Mouse (Mus musculus): Measurements from ENCODE around the gene Lgals12. TPM values are rescaled to one million over a fixed set of nuclear protein-coding genes. Genes with fewer than 3 reads are reported as not detected.

Gene Lgals12
- polyA plus RNA-seq, 1 experiment from 2014 or later: 2.2 TPM

GRCm38 (mm10) chr19:7590795-7591194 lies 16.2 kb downstream of the Lgals12 start:
- no peak overlapping the region for H3K4me2 ChIP-seq (ENCODE audit: low read depth, low read length)
- H3K27ac ChIP-seq (ENCODE audit: low read length): no peak overlapping the region
- no peaks in the 10 kb centered on the region; the same call in 1 of the 2 replicates for H3K4me1 ChIP-seq (replicated peaks; ENCODE audit: control insufficient read depth, insufficient read depth, low read length)
- ATAC-seq (ENCODE audit: low read depth): no peak
- no peaks in the 10 kb centered on the region for H3K9me3 ChIP-seq (ENCODE audit: control insufficient read depth, low read length)
- H3K27me3 ChIP-seq (ENCODE audit: control insufficient read depth, insufficient read depth, low read depth, low read length): no peaks in the 10 kb centered on the region
- no peak overlapping the region for H3K4me3 ChIP-seq (ENCODE audit: low read length)
- no peak overlapping the region for H3K9ac ChIP-seq (ENCODE audit: low read length)
- no peaks in the 10 kb centered on the region for H3K36me3 ChIP-seq (ENCODE audit: control insufficient read depth, insufficient read depth, low read length)

GRCm38 (mm10) chr19:7585764-7586163 lies 21.2 kb downstream of the Lgals12 start:
- no peak overlapping the region for H3K9ac ChIP-seq (ENCODE audit: low read length)
- ATAC-seq (ENCODE audit: low read depth): no peak
- WGBS: 87% methylated on average over 6 of the region's 6 CpGs
- H3K4me3 ChIP-seq (ENCODE audit: low read length): no peak overlapping the region
- H3K36me3 ChIP-seq (ENCODE audit: control insufficient read depth, insufficient read depth, low read length): no peaks in the 10 kb centered on the region
- H3K4me2 ChIP-seq (ENCODE audit: low read depth, low read length): no peak overlapping the region
- H3K27me3 ChIP-seq (ENCODE audit: control insufficient read depth, insufficient read depth, low read depth, low read length): no peaks in the 10 kb centered on the region
- H3K4me1 ChIP-seq (replicated peaks; ENCODE audit: control insufficient read depth, insufficient read depth, low read length): no peaks in the 10 kb centered on the region
- no peaks in the 10 kb centered on the region for H3K9me3 ChIP-seq (ENCODE audit: control insufficient read depth, low read length)
- no peak overlapping the region for H3K27ac ChIP-seq (ENCODE audit: low read length)

- Histone ChIP-seq H3K27me3 (ENCODE audit: control insufficient read depth, insufficient read depth, low read depth, low read length) (no peaks in the 10 kb centered on the region), H3K4me3 (ENCODE audit: low read length) (no peak overlapping the region), H3K9me3 (ENCODE audit: control insufficient read depth, low read length) (no peaks in the 10 kb centered on the region), H3K9ac (ENCODE audit: low read length) (no peak overlapping the region), H3K4me2 (ENCODE audit: low read depth, low read length) (no peak overlapping the region), H3K4me1 (replicated peaks; ENCODE audit: control insufficient read depth, insufficient read depth, low read length) (no peaks in the 10 kb centered on the region), H3K27ac (ENCODE audit: low read length) (no peak overlapping the region), H3K36me3 (ENCODE audit: control insufficient read depth, insufficient read depth, low read length) (no peaks in the 10 kb centered on the region)
- ATAC-seq (ENCODE audit: low read depth): no peak
- WGBS: 84% methylated on average over 8 of the region's 8 CpGs
These were observed 21.7 kb downstream of the Lgals12 start for GRCm38 (mm10) chr19:7585279-7585678.

- ATAC-seq (ENCODE audit: low read depth): no peak
- Histone ChIP-seq H3K27ac (ENCODE audit: low read length) (no peak overlapping the region), H3K9ac (ENCODE audit: low read length) (no peak overlapping the region), H3K36me3 (ENCODE audit: control insufficient read depth, insufficient read depth, low read length) (no peaks in the 10 kb centered on the region), H3K27me3 (ENCODE audit: control insufficient read depth, insufficient read depth, low read depth, low read length) (no peaks in the 10 kb centered on the region), H3K4me2 (ENCODE audit: low read depth, low read length) (no peak overlapping the region), H3K9me3 (ENCODE audit: control insufficient read depth, low read length) (no peaks in the 10 kb centered on the region), H3K4me3 (ENCODE audit: low read length) (no peak overlapping the region), H3K4me1 (replicated peaks; ENCODE audit: control insufficient read depth, insufficient read depth, low read length) (no peaks in the 10 kb centered on the region)
- 71% methylated on average over 3 of the region's 3 CpGs for WGBS
These were observed 23.4 kb downstream of the Lgals12 start for GRCm38 (mm10) chr19:7583599-7583998.

GRCm38 (mm10) chr19:7583101-7583500 lies 23.9 kb downstream of the Lgals12 start:
- H3K9me3 ChIP-seq (ENCODE audit: control insufficient read depth, low read length): no peaks in the 10 kb centered on the region
- H3K27ac ChIP-seq (ENCODE audit: low read length): no peak overlapping the region
- H3K36me3 ChIP-seq (ENCODE audit: control insufficient read depth, insufficient read depth, low read length): no peaks in the 10 kb centered on the region
- no peak overlapping the region for H3K4me2 ChIP-seq (ENCODE audit: low read depth, low read length)
- H3K4me3 ChIP-seq (ENCODE audit: low read length): no peak overlapping the region
- no peaks in the 10 kb centered on the region for H3K27me3 ChIP-seq (ENCODE audit: control insufficient read depth, insufficient read depth, low read depth, low read length)
- no peak overlapping the region for H3K9ac ChIP-seq (ENCODE audit: low read length)
- ATAC-seq (ENCODE audit: low read depth): no peak
- H3K4me1 ChIP-seq (replicated peaks; ENCODE audit: control insufficient read depth, insufficient read depth, low read length): no peaks in the 10 kb centered on the region
- 48% methylated on average over 7 of the region's 7 CpGs for WGBS

- WGBS: 26% methylated on average over 5 of the region's 5 CpGs
- H3K4me3 ChIP-seq (ENCODE audit: low read length): no peak overlapping the region
- H3K27me3 ChIP-seq (ENCODE audit: control insufficient read depth, insufficient read depth, low read depth, low read length): no peaks in the 10 kb centered on the region
- no peak overlapping the region for H3K27ac ChIP-seq (ENCODE audit: low read length)
- H3K9me3 ChIP-seq (ENCODE audit: control insufficient read depth, low read length): no peaks in the 10 kb centered on the region
- no peak overlapping the region for H3K4me2 ChIP-seq (ENCODE audit: low read depth, low read length)
- ATAC-seq (ENCODE audit: low read depth): peak; percentile 36; the same call in 1 of the 2 replicates
- H3K9ac ChIP-seq (ENCODE audit: low read length): no peak overlapping the region
- H3K4me1 ChIP-seq (replicated peaks; ENCODE audit: control insufficient read depth, insufficient read depth, low read length): no peaks in the 10 kb centered on the region
- no peaks in the 10 kb centered on the region for H3K36me3 ChIP-seq (ENCODE audit: control insufficient read depth, insufficient read depth, low read length)
These were observed 26.0 kb downstream of the Lgals12 start for GRCm38 (mm10) chr19:7581042-7581441.

GRCm38 (mm10) chr19:7577710-7578109 lies 29.3 kb downstream of the Lgals12 start:
- WGBS: 61% methylated on average over 3 of the region's 3 CpGs

GRCm38 (mm10) chr19:7576180-7576579 lies 30.8 kb downstream of the Lgals12 start:
- no peak overlapping the region for H3K27ac ChIP-seq (ENCODE audit: low read length)
- 75% methylated on average over 1 of the region's 1 CpGs for WGBS

More at GRCm38 (mm10) chr19:7577710-7578109, 29.3 kb downstream of the Lgals12 start:
- Histone ChIP-seq H3K4me3 (ENCODE audit: low read length) (no peak overlapping the region), H3K27me3 (ENCODE audit: control insufficient read depth, insufficient read depth, low read depth, low read length) (no peaks in the 10 kb centered on the region), H3K27ac (ENCODE audit: low read length) (no peak overlapping the region), H3K4me2 (ENCODE audit: low read depth, low read length) (no peak overlapping the region), H3K36me3 (ENCODE audit: control insufficient read depth, insufficient read depth, low read length) (no peaks in the 10 kb centered on the region), H3K9me3 (ENCODE audit: control insufficient read depth, low read length) (no peaks in the 10 kb centered on the region), H3K4me1 (replicated peaks; ENCODE audit: control insufficient read depth, insufficient read depth, low read length) (no peaks in the 10 kb centered on the region), H3K9ac (ENCODE audit: low read length) (no peak overlapping the region)
- ATAC-seq (ENCODE audit: low read depth): no peak

GRCm38 (mm10) chr19:7569650-7570049 lies 37.3 kb downstream of the Lgals12 start:
- WGBS: 73% methylated on average over 5 of the region's 5 CpGs
- no peak overlapping the region for H3K4me3 ChIP-seq (ENCODE audit: low read length)
- H3K4me2 ChIP-seq (ENCODE audit: low read depth, low read length): no peak overlapping the region
- H3K27me3 ChIP-seq (ENCODE audit: control insufficient read depth, insufficient read depth, low read depth, low read length): no peaks in the 10 kb centered on the region
- no peaks in the 10 kb centered on the region for H3K4me1 ChIP-seq (replicated peaks; ENCODE audit: control insufficient read depth, insufficient read depth, low read length)
- no peaks in the 10 kb centered on the region for H3K9me3 ChIP-seq (ENCODE audit: control insufficient read depth, low read length)
- no peak for ATAC-seq (ENCODE audit: low read depth)
- no peaks in the 10 kb centered on the region for H3K36me3 ChIP-seq (ENCODE audit: control insufficient read depth, insufficient read depth, low read length)
- no peak overlapping the region for H3K9ac ChIP-seq (ENCODE audit: low read length)
- H3K27ac ChIP-seq (ENCODE audit: low read length): no peak overlapping the region

More at GRCm38 (mm10) chr19:7576180-7576579, 30.8 kb downstream of the Lgals12 start:
- Histone ChIP-seq H3K4me1 (replicated peaks; ENCODE audit: control insufficient read depth, insufficient read depth, low read length) (no peaks in the 10 kb centered on the region), H3K9ac (ENCODE audit: low read length) (no peak overlapping the region), H3K36me3 (ENCODE audit: control insufficient read depth, insufficient read depth, low read length) (no peaks in the 10 kb centered on the region), H3K9me3 (ENCODE audit: control insufficient read depth, low read length) (no peaks in the 10 kb centered on the region), H3K4me2 (ENCODE audit: low read depth, low read length) (no peak overlapping the region), H3K4me3 (ENCODE audit: low read length) (no peak overlapping the region), H3K27me3 (ENCODE audit: control insufficient read depth, insufficient read depth, low read depth, low read length) (no peaks in the 10 kb centered on the region)
- no peak for ATAC-seq (ENCODE audit: low read depth)

GRCm38 (mm10) chr19:7568364-7568763 lies 38.6 kb downstream of the Lgals12 start:
- H3K27ac ChIP-seq (ENCODE audit: low read length): no peak overlapping the region

More at GRCm38 (mm10) chr19:7568364-7568763, 38.6 kb downstream of the Lgals12 start:
- no peaks in the 10 kb centered on the region for H3K36me3 ChIP-seq (ENCODE audit: control insufficient read depth, insufficient read depth, low read length)
- no peak overlapping the region for H3K4me3 ChIP-seq (ENCODE audit: low read length)
- no peak overlapping the region for H3K4me2 ChIP-seq (ENCODE audit: low read depth, low read length)
- H3K9me3 ChIP-seq (ENCODE audit: control insufficient read depth, low read length): no peaks in the 10 kb centered on the region
- no peaks in the 10 kb centered on the region for H3K4me1 ChIP-seq (replicated peaks; ENCODE audit: control insufficient read depth, insufficient read depth, low read length)
- H3K9ac ChIP-seq (ENCODE audit: low read length): no peak overlapping the region
- H3K27me3 ChIP-seq (ENCODE audit: control insufficient read depth, insufficient read depth, low read depth, low read length): no peaks in the 10 kb centered on the region
- ATAC-seq (ENCODE audit: low read depth): no peak
- WGBS: 56% methylated on average over 3 of the region's 3 CpGs

Data from lung, embryonic 16.5 days (tissue).